ENCODE assay signal across 5 mouse cellular contexts in genomic region chr2:137954830-137955229, GRCm38 (mm10).
"Had no signal": no experiment of that assay in that cellular context is flagged by ENCODE, and none has a peak within 500 bp of the region (broad histone marks: within the 10 kb centered on the region; RNA-seq: fewer than 3 reads in every experiment).

No protein-coding gene starts in this region.

- DNase-seq: kidney, adult 8-10 months; kidney, postnatal 36 days; lung, adult 18-20 months; lung, postnatal 36 days; thymus, postnatal 4 days had no signal
